Mouse (Mus musculus): ENCODE results near the gene Lrsam1.

DNA sequence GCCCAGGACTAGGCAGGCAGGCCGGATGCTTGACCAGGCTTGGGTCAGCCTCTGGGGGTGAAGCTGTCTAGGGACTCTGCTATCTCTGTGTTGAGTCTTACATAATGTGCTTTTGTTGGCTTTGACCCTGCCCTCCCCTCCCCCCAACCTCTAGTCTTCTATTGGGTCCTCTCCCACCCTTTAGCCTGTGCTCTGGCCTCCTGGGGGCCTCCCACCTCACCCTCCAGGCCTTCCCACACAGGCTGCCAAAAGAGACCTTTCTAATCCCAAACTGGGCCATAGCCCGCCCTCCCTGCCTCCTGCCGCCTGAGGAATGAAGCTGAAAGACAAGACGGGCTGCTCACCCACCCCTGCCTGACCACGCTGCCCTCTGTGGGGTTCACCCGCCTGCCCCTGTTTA, 80.4 kb downstream of the Lrsam1 start:
- TF ChIP-seq CTCF (IDR thresholded peaks at IDR 0.05; ENCODE audit: control insufficient read depth, insufficient read depth, insufficient read length) (no peak), MAX (IDR thresholded peaks at IDR 0.05) (peak; percentile 55)
